Mouse (Mus musculus): Measurements from ENCODE around the gene 1700001C02Rik. TPM values are rescaled to one million over a fixed set of nuclear protein-coding genes. Genes with fewer than 3 reads are reported as not detected.
A peak's percentile ranks its signal among the peaks of the same experiment; 100 is the strongest.

The 1700001C02Rik gene
- polyA plus RNA-seq, 1 experiment from 2014 or later: 0.94 TPM

- ATAC-seq: peak; percentile 15; the same call in 1 of the 2 replicates
- WGBS: 19% methylated on average over 4 of the region's 4 CpGs
- Histone ChIP-seq H3K27ac (ENCODE audit: low read length) (no peak overlapping the region), H3K4me1 (replicated peaks; ENCODE audit: control insufficient read depth, insufficient read depth, low read length) (peaks cover 19% of the 10 kb centered on the region), H3K4me2 (ENCODE audit: low read length) (no peak overlapping the region), H3K9me3 (ENCODE audit: control insufficient read depth, low read length) (no peaks in the 10 kb centered on the region), H3K36me3 (ENCODE audit: control insufficient read depth, insufficient read depth) (no peaks in the 10 kb centered on the region), H3K4me3 (replicated peaks; ENCODE audit: low read length) (no peak overlapping the region), H3K27me3 (replicated peaks; ENCODE audit: control insufficient read depth, insufficient read depth, low read length) (no peaks in the 10 kb centered on the region), H3K9ac (replicated peaks; ENCODE audit: low read depth, low read length) (no peak overlapping the region)
Measured at GRCm38 (mm10) chr5:30528906-30529305, 63.1 kb downstream of the 1700001C02Rik start.

Other genes starting within 250 kb of the 1700001C02Rik start
- gene Selenoi, start 233.5 kb upstream of the 1700001C02Rik start, polyA plus RNA-seq (2015; fragmentation: Nextera tagmentation; extraction: Ambion mirVana): 30.1 and 30.7 TPM in 2 replicates
- gene Drc1, start 184.7 kb upstream of the 1700001C02Rik start, polyA plus RNA-seq (2015; fragmentation: Nextera tagmentation; extraction: Ambion mirVana): 5.5 and 8.9 TPM in 2 replicates
- gene Otof, start 4.1 kb upstream of the 1700001C02Rik start, polyA plus RNA-seq (2015; fragmentation: Nextera tagmentation; extraction: Ambion mirVana): 1.9 and 4.2 TPM in 2 replicates
- gene Cib4, start 79.8 kb downstream of the 1700001C02Rik start, polyA plus RNA-seq (2015; fragmentation: Nextera tagmentation; extraction: Ambion mirVana): not detected in 2 replicates
- gene Kcnk3, start 122.1 kb downstream of the 1700001C02Rik start, polyA plus RNA-seq (2015; fragmentation: Nextera tagmentation; extraction: Ambion mirVana): 2.8 and 3.5 TPM in 2 replicates
- gene Slc35f6, start 181.9 kb downstream of the 1700001C02Rik start, polyA plus RNA-seq (2015; fragmentation: Nextera tagmentation; extraction: Ambion mirVana): 30.1 and 32.5 TPM in 2 replicates
- gene Cenpa, start 200.7 kb downstream of the 1700001C02Rik start, polyA plus RNA-seq (2015; fragmentation: Nextera tagmentation; extraction: Ambion mirVana): 95.3 and 114 TPM in 2 replicates
- 274 and 278 TPM in 2 replicates for gene Dpysl5, start 245.5 kb downstream of the 1700001C02Rik start, polyA plus RNA-seq (2015; fragmentation: Nextera tagmentation; extraction: Ambion mirVana)

Data from forebrain, embryonic 16.5 days (tissue).